Mouse (Mus musculus) gastrocnemius, adult 2 months (tissue): ENCODE data around the gene Nme3. TPM values are rescaled to one million over a fixed set of nuclear protein-coding genes. Genes with fewer than 3 reads are reported as not detected.
A peak's percentile ranks its signal among the peaks of the same experiment; 100 is the strongest.

Experiments
- DNase-seq: peaks from one replicate; pipeline ENCODE4 v3.0.0; 2022
- H3K27ac ChIP-seq: fragments of 200-600 bp; 2 replicates; pipeline ENCODE4 v1.8.1; 2022; ENCODE audit warnings: mild to moderate bottlenecking
- H3K4me3 ChIP-seq: fragments of 200-600 bp; 2 replicates; pipeline ENCODE4 v1.8.1; 2022; ENCODE audit warnings: mild to moderate bottlenecking, moderate library complexity
- CTCF ChIP-seq: fragments of 200-600 bp; IDR thresholded peaks from 2 replicates; pipeline ENCODE4 v1.8.1; 2022; ENCODE audit warnings: antibody characterized with exemption, mild to moderate bottlenecking, moderate library complexity
- intact Hi-C: fragments of 180-260 bp; cut with DNase I; formaldehyde crosslinking; loops from one replicate; pipeline ENCODE4 v1.15.1; 2025
- total RNA-seq, 2 experiments: library from RNA; stranded (reverse); gene quantifications; 2 replicates each; pipeline ENCODE4 v1.2.3; 2021

The Nme3 gene
- total RNA-seq, 2 experiments from 2014 or later, result 10.2 to 13.1 TPM

DNA sequence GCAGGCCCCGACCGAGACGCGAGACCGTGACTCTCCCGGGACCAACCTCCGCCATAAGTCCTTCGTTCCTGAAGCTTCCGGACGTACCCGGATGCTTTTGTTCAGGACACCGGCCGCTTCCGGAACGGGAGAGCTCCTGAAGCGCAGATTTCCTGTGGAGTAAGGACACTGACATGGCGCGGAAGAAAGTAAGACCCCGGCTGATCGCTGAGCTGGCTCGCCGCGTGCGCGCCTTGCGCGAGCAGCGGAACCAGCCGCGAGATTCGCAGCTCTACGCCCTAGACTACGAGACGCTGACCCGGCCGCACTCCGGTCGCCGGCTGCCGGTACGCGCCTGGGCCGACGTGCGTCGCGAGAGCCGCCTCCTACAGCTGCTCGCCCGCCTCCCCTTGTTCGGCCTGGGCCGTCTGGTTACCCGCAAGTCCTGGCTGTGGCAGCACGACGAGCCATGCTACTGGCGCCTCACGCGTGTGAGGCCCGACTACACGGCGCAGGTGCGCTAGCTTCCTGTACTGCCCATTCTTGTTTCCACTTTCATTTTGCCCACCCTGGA, 1.2 kb upstream of the Nme3 start, which contains the start of the genes Eme2 and Mrps34:
TSS of gene Eme2 (minus strand) at position 93 of the 553 bp plus-strand sequence.
TSS of gene Mrps34 (plus strand) at position 122 of the 553 bp plus-strand sequence.
- intact Hi-C loops, result no loop called here
- peak within 1 kb of the TSS; percentile 96 for H3K27ac ChIP-seq
- no peak for TF ChIP-seq CTCF
- DNase-seq, result peak; percentile 88
- H3K4me3 ChIP-seq, result peak within 1 kb of the TSS; percentile 80

DNA sequence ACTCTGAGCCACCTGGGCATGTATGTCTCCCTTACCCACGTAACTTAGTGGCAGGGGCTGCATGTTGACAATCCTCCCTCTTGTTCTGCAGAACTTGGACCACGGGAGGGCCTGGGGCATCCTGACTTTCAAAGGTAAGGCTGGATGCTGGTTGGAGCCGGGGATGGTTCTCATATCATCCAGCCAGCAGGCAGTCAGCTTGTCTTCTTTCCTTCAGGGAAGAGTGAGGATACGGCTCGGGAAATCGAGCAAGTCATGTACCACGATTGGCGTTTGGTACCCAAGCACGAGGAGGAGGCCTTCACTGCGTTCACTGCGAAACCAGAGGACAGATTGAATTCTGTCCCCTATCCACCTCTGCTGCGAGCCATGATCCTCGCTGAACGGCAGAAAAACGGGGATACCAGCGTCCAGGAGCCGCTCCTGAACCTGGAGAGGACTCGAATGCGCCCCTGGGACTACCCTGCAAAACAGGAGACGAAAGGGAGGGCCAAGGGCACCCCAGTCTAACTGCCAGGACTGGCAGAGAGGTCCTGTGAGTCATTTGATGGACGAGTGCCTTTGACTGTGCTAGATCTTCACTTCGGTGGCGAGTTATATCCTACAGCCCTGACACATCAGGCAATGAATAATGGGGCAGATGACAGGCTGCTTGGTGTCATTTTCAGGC, 594 bp upstream of the Nme3 start:
- intact Hi-C loops, result no loop called here
- peak overlapping the region; percentile 96 for H3K27ac ChIP-seq
- no peak for TF ChIP-seq CTCF
- DNase-seq, result peak; percentile 54
- peak overlapping the region; percentile 80 for H3K4me3 ChIP-seq

DNA sequence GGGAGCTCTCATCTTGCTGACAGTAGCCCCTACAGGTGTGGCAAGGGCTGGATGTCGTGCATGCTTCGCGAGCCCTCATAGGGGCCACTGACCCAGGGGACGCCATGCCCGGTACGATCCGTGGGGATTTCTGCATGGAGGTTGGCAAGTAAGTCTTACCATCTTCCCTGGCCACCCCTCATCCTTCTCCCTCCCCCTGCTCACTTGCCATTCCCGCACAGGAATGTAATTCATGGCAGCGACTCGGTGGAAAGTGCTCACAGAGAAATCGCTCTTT, 631 bp downstream of the Nme3 start:
- TF ChIP-seq CTCF, result no peak
- peak overlapping the region; percentile 96 for H3K27ac ChIP-seq

GRCm38 (mm10) chr17:24897600-24897999, 1.3 kb downstream of the Nme3 start:
- TF ChIP-seq CTCF, result no peak
- no peak for DNase-seq
- Histone ChIP-seq H3K27ac (no peak overlapping the region), H3K4me3 (peak overlapping the region; percentile 80)
- intact Hi-C loops, result no loop called here

More for the DNA sequence above, 631 bp downstream of the Nme3 start:
- intact Hi-C loops, result no loop called here
- peak overlapping the region; percentile 80 for H3K4me3 ChIP-seq
- DNase-seq, result no peak

DNA sequence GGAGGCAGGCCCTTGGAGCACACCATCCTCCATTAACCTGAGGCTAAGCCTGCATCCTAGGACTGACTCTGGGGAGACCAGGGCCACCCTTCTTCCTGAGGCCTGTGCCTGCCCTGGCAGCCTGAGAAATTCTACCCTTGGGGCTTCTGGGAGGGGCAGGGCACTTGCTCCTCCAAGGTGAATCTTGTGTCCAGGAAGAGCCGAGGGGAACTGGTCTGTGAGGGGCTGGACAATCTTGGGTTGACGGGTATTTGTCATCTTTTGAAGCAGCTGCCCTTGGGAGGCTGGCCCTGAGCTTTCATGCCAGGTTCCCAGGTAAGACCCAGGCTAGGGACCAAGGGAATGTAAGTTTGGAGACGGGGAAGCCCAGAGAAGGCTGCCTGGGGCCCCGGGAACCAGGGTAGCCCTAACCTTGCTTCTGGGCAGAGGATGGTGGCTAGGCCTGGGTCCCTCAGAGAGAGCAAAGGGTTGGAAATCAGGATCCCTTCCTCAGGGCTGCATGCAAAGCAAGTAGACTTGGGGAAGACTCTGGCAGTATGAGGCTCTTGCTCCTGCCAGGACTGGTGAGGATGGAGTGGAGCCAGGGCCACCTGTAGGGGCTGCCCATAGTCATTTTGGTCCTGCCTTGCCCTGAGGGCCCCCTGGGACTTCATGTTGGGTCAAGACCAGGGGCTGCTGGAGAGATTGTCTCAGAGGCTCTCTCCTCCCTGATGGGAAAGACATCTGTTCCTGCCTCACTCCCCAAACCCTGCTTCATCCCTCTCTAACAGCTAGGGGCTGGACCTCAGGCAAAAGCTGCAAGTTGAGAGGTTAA, 1.9 kb downstream of the Nme3 start:
- peak; percentile 26 for DNase-seq
- TF ChIP-seq CTCF, result no peak
- intact Hi-C loops, result no loop called here
- Histone ChIP-seq H3K27ac (no peak overlapping the region), H3K4me3 (no peak overlapping the region)

GRCm38 (mm10) chr17:24899153-24899552, 2.9 kb downstream of the Nme3 start:
- no peak overlapping the region for H3K4me3 ChIP-seq
- peak; percentile 26 for DNase-seq
- no peak for TF ChIP-seq CTCF
- no peak overlapping the region for H3K27ac ChIP-seq
- intact Hi-C loops, result no loop called here

GRCm38 (mm10) chr17:24900014-24900413, 3.7 kb downstream of the Nme3 start:
- no peak overlapping the region for H3K27ac ChIP-seq
- intact Hi-C loops, result no loop called here
- TF ChIP-seq CTCF, result no peak
- DNase-seq, result peak; percentile 14
- no peak overlapping the region for H3K4me3 ChIP-seq

DNA sequence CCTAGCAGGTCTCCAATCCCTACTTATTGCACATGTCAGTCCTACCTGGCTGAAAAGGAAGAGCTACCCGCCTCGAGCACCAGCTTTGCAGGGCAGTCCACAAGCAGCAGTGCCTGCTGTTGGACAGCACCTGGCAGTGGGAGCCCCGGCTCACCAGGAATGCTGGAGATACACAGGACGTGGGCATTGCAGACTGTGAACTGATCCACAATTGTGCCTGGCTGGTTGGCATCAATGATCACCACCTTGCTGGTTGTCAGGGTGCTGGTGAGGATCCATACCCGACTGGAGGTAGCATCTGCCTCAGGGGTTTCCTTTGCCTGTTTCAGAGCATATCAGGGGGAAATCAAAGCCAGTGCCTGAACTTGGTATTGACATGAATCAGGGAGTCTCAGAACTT, 5.8 kb downstream of the Nme3 start:
- intact Hi-C loops, result no loop called here
- TF ChIP-seq CTCF, result no peak
- Histone ChIP-seq H3K4me3 (no peak overlapping the region), H3K27ac (no peak overlapping the region)
- peak; percentile 14 for DNase-seq

DNA sequence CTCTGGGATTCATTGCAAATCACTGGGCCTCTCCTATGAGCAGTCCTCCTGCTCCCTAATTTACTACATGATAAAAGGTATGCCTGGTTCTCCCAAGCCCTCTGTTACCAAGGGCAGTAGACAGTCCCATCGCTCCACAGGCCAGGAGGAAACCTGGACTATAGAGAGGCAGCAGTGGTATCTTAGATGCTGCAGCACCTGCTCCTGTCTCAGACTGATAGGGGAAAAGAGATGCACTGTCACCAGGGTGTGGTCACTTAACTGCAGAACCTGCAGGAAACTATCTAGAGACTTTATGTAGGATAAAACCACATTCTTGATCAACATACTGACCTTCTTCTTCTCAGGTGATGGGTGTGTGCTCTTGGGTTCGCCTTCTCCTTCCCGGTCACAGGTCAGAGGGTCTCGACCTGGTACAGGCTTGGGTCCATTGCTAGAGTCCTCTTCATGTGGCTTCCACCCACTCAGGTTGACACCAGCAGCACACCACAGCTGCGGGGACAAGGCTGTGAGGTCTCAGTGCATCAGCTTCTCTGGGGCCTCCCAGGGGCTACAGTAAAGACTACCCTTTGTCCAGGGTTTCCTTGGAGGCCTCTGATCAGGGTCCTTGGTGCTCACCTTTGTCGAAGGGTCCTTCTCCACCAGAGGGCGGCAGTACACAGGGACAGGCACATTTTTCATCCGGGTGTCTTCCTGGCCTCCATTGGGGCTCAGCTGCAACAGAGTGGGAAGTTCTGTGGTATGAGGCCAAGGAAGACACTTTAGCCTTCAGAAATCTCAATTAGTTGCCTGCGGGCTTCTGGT, 6.6 kb downstream of the Nme3 start:
- intact Hi-C loops, result no loop called here

DNA sequence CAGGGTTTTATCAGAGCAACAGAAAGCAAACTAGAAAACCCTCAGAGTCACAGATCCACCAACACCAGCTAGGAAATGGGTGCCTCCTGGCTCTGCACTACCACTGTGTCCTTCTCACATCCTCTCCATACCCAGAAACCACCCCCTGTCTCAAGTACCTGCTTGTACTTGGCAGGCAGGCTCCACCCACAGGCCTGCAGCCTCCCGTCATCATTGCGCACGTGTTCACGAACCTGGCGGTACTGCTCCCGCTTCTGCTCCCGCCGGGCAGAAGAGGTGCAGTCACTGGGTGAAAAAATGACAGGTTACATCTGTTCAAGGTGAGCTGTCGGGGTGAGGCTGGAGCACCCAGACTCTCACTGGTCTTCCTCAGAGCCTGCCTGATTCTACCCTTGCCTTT, 7.5 kb downstream of the Nme3 start:
- H3K27ac ChIP-seq, result no peak overlapping the region
- intact Hi-C loops, result no loop called here
- DNase-seq, result peak; percentile 9
- no peak for TF ChIP-seq CTCF
- H3K4me3 ChIP-seq, result no peak overlapping the region

More for the DNA sequence above, 6.6 kb downstream of the Nme3 start:
- H3K4me3 ChIP-seq, result no peak overlapping the region
- TF ChIP-seq CTCF, result peak; percentile 59
- DNase-seq, result peak; percentile 41
- H3K27ac ChIP-seq, result no peak overlapping the region

DNA sequence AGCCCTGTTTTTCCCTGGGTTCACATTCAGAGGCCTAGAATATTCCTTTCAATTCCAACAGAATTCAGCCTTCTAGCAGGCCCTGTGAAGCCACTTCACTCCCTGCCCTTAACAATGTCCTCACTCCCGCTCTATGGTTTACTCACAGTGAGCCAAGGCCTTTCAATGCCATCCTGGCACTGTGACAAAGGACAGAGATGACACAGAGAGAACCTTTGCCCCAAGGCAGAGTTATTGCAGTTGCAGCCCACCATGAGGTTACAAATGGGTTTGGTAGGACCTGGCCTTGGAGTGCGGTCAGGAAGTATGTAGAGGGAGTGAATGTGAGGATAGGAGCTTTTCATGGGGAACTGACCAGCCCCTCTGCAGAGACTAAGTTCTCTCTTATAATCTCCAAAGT, 11.3 kb downstream of the Nme3 start:
- Histone ChIP-seq H3K4me3 (no peak overlapping the region), H3K27ac (no peak overlapping the region)
- no peak for TF ChIP-seq CTCF
- intact Hi-C loops, result no loop called here
- no peak for DNase-seq

GRCm38 (mm10) chr17:24913984-24914383, 17.7 kb downstream of the Nme3 start:
- no peak for TF ChIP-seq CTCF
- Histone ChIP-seq H3K27ac (no peak overlapping the region), H3K4me3 (no peak overlapping the region)
- intact Hi-C loops, result no loop called here
- no peak for DNase-seq
